Comparison of ENCODE assay signal across 23 mouse cellular contexts in genomic region chr12:17386896-17387295, GRCm38 (mm10). TPM values are rescaled to one million over a fixed set of nuclear protein-coding genes. Genes with fewer than 3 reads are reported as not detected.
DNase-seq lines count a peak whose midpoint lies in the region; ATAC-seq lines count a peak whose summit lies in the region.
"Had no signal": no experiment of that assay in that cellular context is flagged by ENCODE, and none has a peak within 500 bp of the region (broad histone marks: within the 10 kb centered on the region; RNA-seq: fewer than 3 reads in every experiment).

No protein-coding gene starts in this region.

- H3K36me3 ChIP-seq in limb, embryonic 15.5 days: peaks cover 4% of the 10 kb centered on the region
- peaks cover 40% of the 10 kb centered on the region for H3K36me3 ChIP-seq in limb, embryonic 10.5 days
- H3K36me3 ChIP-seq in stomach, embryonic 14.5 days (ENCODE audit: control insufficient read depth, insufficient read depth, low read length): no peaks in the 10 kb centered on the region
- H3K36me3 ChIP-seq in hindbrain, embryonic 13.5 days: peaks cover 17% of the 10 kb centered on the region

- peak overlapping the region; percentile 5; the same call in 1 of the 2 replicates for H3K27ac ChIP-seq in limb, embryonic 15.5 days
- no peak overlapping the region for H3K27ac ChIP-seq in limb, embryonic 10.5 days
- H3K27ac ChIP-seq in stomach, embryonic 14.5 days (ENCODE audit: low read length): peak overlapping the region; percentile 44; the same call in 1 of the 2 replicates
- H3K27ac ChIP-seq in hindbrain, embryonic 13.5 days: no peak overlapping the region
- H3K27ac ChIP-seq: embryonic facial prominence, embryonic 12.5 days; forebrain, embryonic 13.5 days; heart, embryonic 13.5 days had no signal

- no peaks in the 10 kb centered on the region for H3K27me3 ChIP-seq in limb, embryonic 15.5 days
- H3K27me3 ChIP-seq in limb, embryonic 10.5 days (ENCODE audit: low read depth, poor library complexity, severe bottlenecking): no peaks in the 10 kb centered on the region
- H3K27me3 ChIP-seq in stomach, embryonic 14.5 days (ENCODE audit: control insufficient read depth, insufficient read depth, low read length): no peaks in the 10 kb centered on the region
- H3K27me3 ChIP-seq in hindbrain, embryonic 13.5 days: no peaks in the 10 kb centered on the region
- H3K27me3 ChIP-seq: embryonic facial prominence, embryonic 12.5 days; forebrain, embryonic 13.5 days; heart, embryonic 13.5 days; Patski had no signal

- no peaks in the 10 kb centered on the region for H3K9me3 ChIP-seq in limb, embryonic 15.5 days
- H3K9me3 ChIP-seq in limb, embryonic 10.5 days (replicated peaks): no peaks in the 10 kb centered on the region
- H3K9me3 ChIP-seq in stomach, embryonic 14.5 days (ENCODE audit: control insufficient read depth, low read depth, low read length): no peaks in the 10 kb centered on the region
- H3K9me3 ChIP-seq in hindbrain, embryonic 13.5 days: no peaks in the 10 kb centered on the region
- H3K9me3 ChIP-seq: embryonic facial prominence, embryonic 12.5 days; forebrain, embryonic 13.5 days; heart, embryonic 13.5 days had no signal

- no peak overlapping the region for H3K4me2 ChIP-seq in limb, embryonic 15.5 days
- H3K4me2 ChIP-seq in stomach, embryonic 14.5 days (replicated peaks; ENCODE audit: low read depth, low read length): no peak overlapping the region
- no peak overlapping the region for H3K4me2 ChIP-seq in hindbrain, embryonic 13.5 days
- H3K4me2 ChIP-seq: embryonic facial prominence, embryonic 12.5 days; forebrain, embryonic 13.5 days; heart, embryonic 13.5 days had no signal

- no peak for ATAC-seq in limb, embryonic 15.5 days (ENCODE audit: insufficient number of reproducible peaks, low FRiP score, low TSS enrichment, low read depth)
- no peak for ATAC-seq in stomach, embryonic 14.5 days (ENCODE audit: insufficient number of reproducible peaks, insufficient read depth, low FRiP score, low read depth)
- ATAC-seq in hindbrain, embryonic 13.5 days (ENCODE audit: low FRiP score): no peak
- ATAC-seq: forebrain, embryonic 13.5 days; forebrain, postnatal 0 days; hindbrain, embryonic 16.5 days had no signal

- H3K4me1 ChIP-seq in limb, embryonic 15.5 days: 0 out of 2 replicates have a peak, but pooled peaks cover 6% of the 10 kb centered on the region
- H3K4me1 ChIP-seq in limb, embryonic 10.5 days: no peaks in the 10 kb centered on the region
- H3K4me1 ChIP-seq in stomach, embryonic 14.5 days (ENCODE audit: control insufficient read depth, insufficient read depth, low read length): peaks cover 10% of the 10 kb centered on the region; the same call in 1 of the 2 replicates
- H3K4me1 ChIP-seq in hindbrain, embryonic 13.5 days (replicated peaks): no peaks in the 10 kb centered on the region
- H3K4me1 ChIP-seq: embryonic facial prominence, embryonic 12.5 days had no signal

- no peak overlapping the region for H3K9ac ChIP-seq in limb, embryonic 15.5 days
- no peak overlapping the region for H3K9ac ChIP-seq in stomach, embryonic 14.5 days (replicated peaks; ENCODE audit: low read depth, low read length)
- H3K9ac ChIP-seq in hindbrain, embryonic 13.5 days: no peak overlapping the region
- H3K9ac ChIP-seq: embryonic facial prominence, embryonic 12.5 days; forebrain, embryonic 13.5 days; forebrain, postnatal 0 days; heart, embryonic 13.5 days had no signal

- 74% methylated on average over 3 of the region's 3 CpGs for WGBS in limb, embryonic 15.5 days
- 93% methylated on average over 3 of the region's 3 CpGs for WGBS in limb, embryonic 10.5 days
- WGBS in stomach, embryonic 14.5 days: 54% methylated on average over 3 of the region's 3 CpGs
- 89% methylated on average over 3 of the region's 3 CpGs for WGBS in hindbrain, embryonic 13.5 days

- peak; percentile 25 for DNase-seq in adrenal gland, adult 2 months
- no peak for DNase-seq in adrenal gland, adult 8-10 months
- no peak for DNase-seq in limb, embryonic 10.5 days (ENCODE audit: low spot score)
- no peak for DNase-seq in layer of hippocampus, postnatal 36 days
- DNase-seq: adrenal gland, postnatal 10 days; cerebellum, adult 11 months; cerebellum, adult 8-10 months; cerebellum, postnatal 14 days; embryo, embryonic 11 days; forebrain, postnatal 0 days; gastrocnemius, postnatal 14 days; heart, postnatal 36 days had no signal

- H3K4me3 ChIP-seq in limb, embryonic 15.5 days: no peak overlapping the region
- H3K4me3 ChIP-seq in limb, embryonic 10.5 days: no peak overlapping the region
- no peak overlapping the region for H3K4me3 ChIP-seq in stomach, embryonic 14.5 days (ENCODE audit: low read depth, low read length)
- no peak overlapping the region for H3K4me3 ChIP-seq in hindbrain, embryonic 13.5 days
- H3K4me3 ChIP-seq: embryonic facial prominence, embryonic 12.5 days; forebrain, embryonic 13.5 days; heart, embryonic 13.5 days had no signal

RNA-seq across cellular contexts. Expression of gene Nol10, which starts 38.6 kb away (rescaled TPM):
- total RNA-seq in adrenal gland, adult 2 months (2021): 10 to 100 TPM; 16.9 to 17.7 TPM
- polyA plus RNA-seq in adrenal gland, adult 2 months (2012; rRNA removed): 3.2 and 4.2 TPM in 2 replicates
- 10 to 100 TPM; 15.1 to 22.2 (median 19.4) TPM for total RNA-seq in adrenal gland, adult 8-10 months (2022)
- polyA plus RNA-seq in limb, embryonic 15.5 days (2015; fragmentation: Nextera tagmentation; extraction: Ambion mirVana): 20.1 and 21.3 TPM in 2 replicates
- polyA plus RNA-seq in limb, embryonic 10.5 days (2016; fragmentation: Nextera tagmentation; extraction: Ambion mirVana): 39.7 and 46.9 TPM in 2 replicates
- polyA plus RNA-seq in stomach, embryonic 14.5 days (2014; fragmentation: Nextera tagmentation; extraction: Ambion mirVana): 20.5 and 21.0 TPM in 2 replicates
- polyA plus RNA-seq in hindbrain, embryonic 13.5 days (2015; fragmentation: Nextera tagmentation; extraction: Ambion mirVana): 20.8 and 22.1 TPM in 2 replicates
- total RNA-seq in layer of hippocampus, postnatal 36 days (2021): 10 to 100 TPM; 19.7 to 20.9 TPM

RNA-seq across cellular contexts. Expression of gene Atp6v1c2, which starts 57.7 kb away (rescaled TPM):
- 1 to 10 TPM; 1.9 to 2.7 TPM for total RNA-seq in adrenal gland, adult 2 months (2021)
- 0.32 and 0.58 TPM in 2 replicates for polyA plus RNA-seq in adrenal gland, adult 2 months (2012; rRNA removed)
- 1 to 10 TPM; 1.2 to 4.0 (median 2.2) TPM for total RNA-seq in adrenal gland, adult 8-10 months (2022)
- 0.63 and 2.2 TPM in 2 replicates for polyA plus RNA-seq in limb, embryonic 15.5 days (2015; fragmentation: Nextera tagmentation; extraction: Ambion mirVana)
- polyA plus RNA-seq in limb, embryonic 10.5 days (2016; fragmentation: Nextera tagmentation; extraction: Ambion mirVana): 0.36 and 0.49 TPM in 2 replicates
- polyA plus RNA-seq in stomach, embryonic 14.5 days (2014; fragmentation: Nextera tagmentation; extraction: Ambion mirVana): 0.34 and 0.46 TPM in 2 replicates
- polyA plus RNA-seq in hindbrain, embryonic 13.5 days (2015; fragmentation: Nextera tagmentation; extraction: Ambion mirVana): 0.26 and 0.50 TPM in 2 replicates
- total RNA-seq in layer of hippocampus, postnatal 36 days (2021): 1 to 10 TPM; 2.8 to 4.2 TPM
- total RNA-seq: common myeloid progenitor, adult 5-6 weeks; gastrocnemius, adult 18-20 months; gastrocnemius, postnatal 14 days; heart, postnatal 36 days; MEL had no signal
- polyA plus RNA-seq: Patski had no signal

Comparison
In these comparisons a context has a peak if more than half of its experiments do, and no peak if none do; other contexts are left out.
1. H3K27ac ChIP-seq: peak in limb, embryonic 15.5 days (single experiment) and stomach, embryonic 14.5 days (single experiment); none in limb, embryonic 10.5 days (single experiment) and hindbrain, embryonic 13.5 days (single experiment).